Mouse (Mus musculus) liver, embryonic 14.5 days (tissue): ENCODE measurements around the gene Tmem198.

Source experiments
- CTCF ChIP-seq: IDR thresholded peaks from 2 replicates; pipeline ENCODE4 v1.5.1; 2016; ENCODE audit warnings: antibody characterized with exemption, low read depth, control low read depth
- EP300 ChIP-seq: IDR thresholded peaks from 2 replicates; pipeline ENCODE4 v1.6.1; 2016; ENCODE audit warnings: antibody characterized with exemption, low read depth

- TF ChIP-seq CTCF, result no peak
- TF ChIP-seq EP300, result no peak
These were observed 24.3 kb downstream of the Tmem198 start for GRCm38 (mm10) chr1:75503651-75503980.
